ENCODE assay signal across 11 mouse cellular contexts in genomic region chr6:124664256-124664655, GRCm38 (mm10). TPM values are rescaled to one million over a fixed set of nuclear protein-coding genes. Genes with fewer than 3 reads are reported as not detected.
A peak's percentile ranks its signal among the peaks of the same experiment; 100 is the strongest.
DNase-seq lines count a peak whose midpoint lies in the region; ATAC-seq and TF ChIP-seq lines count a peak whose summit lies in the region.
"Had no signal": no experiment of that assay in that cellular context is flagged by ENCODE, and none has a peak within 500 bp of the region (broad histone marks: within the 10 kb centered on the region; RNA-seq: fewer than 3 reads in every experiment).

No protein-coding gene starts in this region.

- no peaks in the 10 kb centered on the region for H3K27me3 ChIP-seq in heart, embryonic 10.5 days (ENCODE audit: insufficient read depth, poor library complexity, severe bottlenecking)
- no peaks in the 10 kb centered on the region for H3K27me3 ChIP-seq in lung, embryonic 16.5 days (ENCODE audit: control insufficient read depth, insufficient read depth, low read depth, low read length)
- H3K27me3 ChIP-seq in intestine, postnatal 0 days (replicated peaks; ENCODE audit: control insufficient read depth, insufficient read depth, low read length): no peaks in the 10 kb centered on the region

- H3K4me3 ChIP-seq in heart, embryonic 10.5 days: peak overlapping the region; percentile 88; the same call in 1 of the 2 replicates
- H3K4me3 ChIP-seq in lung, embryonic 16.5 days (ENCODE audit: low read length): no peak overlapping the region
- H3K4me3 ChIP-seq in intestine, postnatal 0 days (ENCODE audit: low read depth, low read length): peak overlapping the region; percentile 81
- no peak overlapping the region for H3K4me3 ChIP-seq in left cerebral cortex, adult 2 months

- H3K4me1 ChIP-seq in heart, embryonic 10.5 days: peaks cover 8% of the 10 kb centered on the region; the same call in 1 of the 2 replicates
- H3K4me1 ChIP-seq in lung, embryonic 16.5 days (replicated peaks; ENCODE audit: control insufficient read depth, insufficient read depth, low read length): peaks cover 4% of the 10 kb centered on the region; the same call in 1 of the 2 replicates
- H3K4me1 ChIP-seq in intestine, postnatal 0 days (replicated peaks; ENCODE audit: control insufficient read depth, insufficient read depth, low read length): no peaks in the 10 kb centered on the region; the same call in 1 of the 2 replicates

- peak overlapping the region; percentile 56; the same call in 1 of the 2 replicates for H3K4me2 ChIP-seq in lung, embryonic 16.5 days (ENCODE audit: low read depth, low read length)
- peak overlapping the region; percentile 73 for H3K4me2 ChIP-seq in intestine, postnatal 0 days (replicated peaks; ENCODE audit: low read depth)

- WGBS in heart, embryonic 10.5 days: 84% methylated on average over 7 of the region's 7 CpGs
- 78% methylated on average over 7 of the region's 7 CpGs for WGBS in lung, embryonic 16.5 days
- WGBS in intestine, postnatal 0 days: 65% methylated on average over 7 of the region's 7 CpGs

- no peak for TF ChIP-seq CTCF in intestine, postnatal 0 days (IDR thresholded peaks at IDR 0.05; ENCODE audit: low read depth)
- TF ChIP-seq CTCF in left cerebral cortex, adult 2 months (IDR thresholded peaks at IDR 0.05): no peak

- no peak overlapping the region for H3K9ac ChIP-seq in lung, embryonic 16.5 days (ENCODE audit: low read length)
- peak overlapping the region; percentile 79 for H3K9ac ChIP-seq in intestine, postnatal 0 days (ENCODE audit: low read depth, low read length)

- ATAC-seq in lung, embryonic 16.5 days (ENCODE audit: low read depth): no peak
- ATAC-seq in intestine, postnatal 0 days: no peak

- no peak for DNase-seq in heart, embryonic 10.5 days (ENCODE audit: low spot score)
- no peak for DNase-seq in heart, postnatal 10 days
- no peak for DNase-seq in lung, postnatal 14 days
- peak; percentile 24 for DNase-seq in naive thymus-derived CD4-positive, alpha-beta T cell, adult 2 months (ENCODE audit: low read depth)
- no peak for DNase-seq in left cerebral cortex, adult 2 months (ENCODE audit: extremely low spot score in 1 of 2, low spot score in 2 of 2)
- DNase-seq in right cerebral cortex, adult 2 months (ENCODE audit: low spot score in 2 of 2): no peak
- DNase-seq: cerebellum, adult 2 months; layer of hippocampus, adult 9-11 months; right cerebral cortex, postnatal 4 days had no signal

- intact Hi-C loops in heart, postnatal 10 days (cut with DNase I): loop anchor here (5.0 kb wide), 2 partner anchors 78 to 93 kb away; partner anchors contain the start of genes Atn1, Gm45234 and Grcc10
- intact Hi-C loops in left cerebral cortex, adult 2 months (cut with DNase I): no loop called here

- H3K27ac ChIP-seq in heart, embryonic 10.5 days: no peak overlapping the region
- H3K27ac ChIP-seq in lung, embryonic 16.5 days (ENCODE audit: low read length): no peak overlapping the region
- H3K27ac ChIP-seq in intestine, postnatal 0 days (ENCODE audit: low read depth, low read length): 0 out of 2 replicates have a peak overlapping the region, but pooled peaks have one; percentile 35
- H3K27ac ChIP-seq in left cerebral cortex, adult 2 months: no peak overlapping the region

- H3K9me3 ChIP-seq in heart, embryonic 10.5 days: no peaks in the 10 kb centered on the region
- H3K9me3 ChIP-seq in lung, embryonic 16.5 days (ENCODE audit: control insufficient read depth, low read length): no peaks in the 10 kb centered on the region
- H3K9me3 ChIP-seq in intestine, postnatal 0 days (ENCODE audit: control insufficient read depth): no peaks in the 10 kb centered on the region

- H3K36me3 ChIP-seq in heart, embryonic 10.5 days: no peaks in the 10 kb centered on the region
- no peaks in the 10 kb centered on the region for H3K36me3 ChIP-seq in lung, embryonic 16.5 days (ENCODE audit: control insufficient read depth, insufficient read depth, low read length)
- H3K36me3 ChIP-seq in intestine, postnatal 0 days (ENCODE audit: control insufficient read depth, insufficient read depth): no peaks in the 10 kb centered on the region

RNA-seq across cellular contexts. Expression of gene Lpcat3, which starts 1.4 kb away (rescaled TPM):
- polyA plus RNA-seq in heart, embryonic 10.5 days (2016; fragmentation: Nextera tagmentation; extraction: Ambion mirVana): 45.2 and 53.8 TPM in 2 replicates
- 10 to 100 TPM; 56.5 to 68.8 TPM for total RNA-seq in heart, postnatal 10 days (2021)
- polyA plus RNA-seq in lung, embryonic 16.5 days (2015; fragmentation: Nextera tagmentation; extraction: Ambion mirVana): 60.9 and 61.9 TPM in 2 replicates
- 209 and 212 TPM in 2 replicates for polyA plus RNA-seq in intestine, postnatal 0 days (2015; fragmentation: Nextera tagmentation; extraction: Ambion mirVana)
- total RNA-seq in left cerebral cortex, adult 2 months (2021): 10 to 100 TPM; 20.5 to 21.5 TPM

RNA-seq across cellular contexts. Expression of gene C1s2, which starts 28.4 kb away (rescaled TPM):
- 0.06 TPM in 1 of 2 replicates, not detected in the other for polyA plus RNA-seq in heart, embryonic 10.5 days (2016; fragmentation: Nextera tagmentation; extraction: Ambion mirVana)
- under 1 TPM; 0.26 to 0.45 TPM for total RNA-seq in heart, postnatal 10 days (2021)
- 0.08 TPM in 1 of 2 replicates, not detected in the other for polyA plus RNA-seq in lung, embryonic 16.5 days (2015; fragmentation: Nextera tagmentation; extraction: Ambion mirVana)
- polyA plus RNA-seq in intestine, postnatal 0 days (2015; fragmentation: Nextera tagmentation; extraction: Ambion mirVana): not detected in 2 replicates
- total RNA-seq in left cerebral cortex, adult 2 months (2021): under 1 TPM; 0.23 to 0.36 TPM

RNA-seq across cellular contexts. Expression of gene Emg1, which starts 47.7 kb away (rescaled TPM):
- 162 and 216 TPM in 2 replicates for polyA plus RNA-seq in heart, embryonic 10.5 days (2016; fragmentation: Nextera tagmentation; extraction: Ambion mirVana)
- total RNA-seq in heart, postnatal 10 days (2021): 10 to 100 TPM; 64.2 to 66.4 TPM
- 188 and 192 TPM in 2 replicates for polyA plus RNA-seq in lung, embryonic 16.5 days (2015; fragmentation: Nextera tagmentation; extraction: Ambion mirVana)
- 96.6 and 97.3 TPM in 2 replicates for polyA plus RNA-seq in intestine, postnatal 0 days (2015; fragmentation: Nextera tagmentation; extraction: Ambion mirVana)
- 10 to 100 TPM; 47.4 to 50.9 TPM for total RNA-seq in left cerebral cortex, adult 2 months (2021)

RNA-seq across cellular contexts. Expression of gene Phb2, which starts 47.9 kb away (rescaled TPM):
- 438 and 483 TPM in 2 replicates for polyA plus RNA-seq in heart, embryonic 10.5 days (2016; fragmentation: Nextera tagmentation; extraction: Ambion mirVana)
- 100 to 1,000 TPM; 394 to 399 TPM for total RNA-seq in heart, postnatal 10 days (2021)
- polyA plus RNA-seq in lung, embryonic 16.5 days (2015; fragmentation: Nextera tagmentation; extraction: Ambion mirVana): 254 and 278 TPM in 2 replicates
- 249 and 255 TPM in 2 replicates for polyA plus RNA-seq in intestine, postnatal 0 days (2015; fragmentation: Nextera tagmentation; extraction: Ambion mirVana)
- total RNA-seq in left cerebral cortex, adult 2 months (2021): 100 to 1,000 TPM; 115 to 120 TPM

Comparison
In these comparisons a context has a peak if more than half of its experiments do, and no peak if none do; other contexts are left out.
1. H3K4me3 ChIP-seq: peak in heart, embryonic 10.5 days (single experiment) and intestine, postnatal 0 days (single experiment); none in lung, embryonic 16.5 days (single experiment) and left cerebral cortex, adult 2 months (single experiment).